Mouse (Mus musculus) heart, embryonic 15.5 days (tissue): Measurements from ENCODE around the gene Rspo3. TPM values are rescaled to one million over a fixed set of nuclear protein-coding genes. Genes with fewer than 3 reads are reported as not detected.

Experiments
- ATAC-seq: fragments of 200-750 bp; cut with Nextera tagmentation; replicated peaks from 2 replicates; pipeline ENCODE4 v1.8.0; 2017; ENCODE audit warnings: low read depth, moderate TSS enrichment; ENCODE audit not compliant: insufficient number of reproducible peaks, insufficient read depth, low FRiP score
- H3K27ac ChIP-seq: fragments of 300-500 bp; sonication (generic); 2 replicates; pipeline ENCODE4 v1.5.1; 2015; ENCODE audit warnings: mild to moderate bottlenecking, inconsistent platforms
- H3K27me3 ChIP-seq: fragments of 300-500 bp; sonication (generic); 2 replicates; pipeline ENCODE4 v1.6.1; 2015; ENCODE audit warnings: inconsistent platforms
- H3K36me3 ChIP-seq: fragments of 300-500 bp; sonication (generic); 2 replicates; pipeline ENCODE4 v1.6.1; 2015; ENCODE audit warnings: mild to moderate bottlenecking, inconsistent platforms
- H3K4me1 ChIP-seq: fragments of 300-500 bp; sonication (generic); replicated peaks from 2 replicates; pipeline ENCODE4 v1.6.1; 2015; ENCODE audit warnings: inconsistent platforms
- H3K4me2 ChIP-seq: fragments of 300-500 bp; sonication (generic); 2 replicates; pipeline ENCODE4 v1.6.1; 2015; ENCODE audit warnings: inconsistent platforms, mild to moderate bottlenecking, moderate library complexity
- H3K4me3 ChIP-seq: fragments of 300-500 bp; sonication (generic); 2 replicates; pipeline ENCODE4 v1.5.1; 2015; ENCODE audit warnings: mild to moderate bottlenecking, inconsistent platforms
- H3K9ac ChIP-seq: fragments of 300-500 bp; sonication (generic); 2 replicates; pipeline ENCODE4 v1.6.1; 2015; ENCODE audit warnings: mild to moderate bottlenecking, inconsistent platforms
- H3K9me3 ChIP-seq: fragments of 300-500 bp; sonication (generic); replicated peaks from 2 replicates; pipeline ENCODE4 v1.6.1; 2016; ENCODE audit warnings: inconsistent platforms
- WGBS: fragments of 180-500 bp; shearing (Covaris S2); methylation state at CpG from one replicate; pipeline ENCODE4 v1.1.7; 2015; ENCODE audit warnings: mixed read lengths; 5-methylcytosine and 5-hydroxymethylcytosine counted together
- polyA plus RNA-seq: library from polyadenylated mRNA; unstranded; fragments of >200 nt; fragmentation: Nextera tagmentation; extraction: Ambion mirVana; gene quantifications from 2 replicates; pipeline ENCODE4 v1.2.1, GENCODE M21; 2015

The Rspo3 gene
- 4.9 and 6.6 TPM in 2 replicates for polyA plus RNA-seq

DNA sequence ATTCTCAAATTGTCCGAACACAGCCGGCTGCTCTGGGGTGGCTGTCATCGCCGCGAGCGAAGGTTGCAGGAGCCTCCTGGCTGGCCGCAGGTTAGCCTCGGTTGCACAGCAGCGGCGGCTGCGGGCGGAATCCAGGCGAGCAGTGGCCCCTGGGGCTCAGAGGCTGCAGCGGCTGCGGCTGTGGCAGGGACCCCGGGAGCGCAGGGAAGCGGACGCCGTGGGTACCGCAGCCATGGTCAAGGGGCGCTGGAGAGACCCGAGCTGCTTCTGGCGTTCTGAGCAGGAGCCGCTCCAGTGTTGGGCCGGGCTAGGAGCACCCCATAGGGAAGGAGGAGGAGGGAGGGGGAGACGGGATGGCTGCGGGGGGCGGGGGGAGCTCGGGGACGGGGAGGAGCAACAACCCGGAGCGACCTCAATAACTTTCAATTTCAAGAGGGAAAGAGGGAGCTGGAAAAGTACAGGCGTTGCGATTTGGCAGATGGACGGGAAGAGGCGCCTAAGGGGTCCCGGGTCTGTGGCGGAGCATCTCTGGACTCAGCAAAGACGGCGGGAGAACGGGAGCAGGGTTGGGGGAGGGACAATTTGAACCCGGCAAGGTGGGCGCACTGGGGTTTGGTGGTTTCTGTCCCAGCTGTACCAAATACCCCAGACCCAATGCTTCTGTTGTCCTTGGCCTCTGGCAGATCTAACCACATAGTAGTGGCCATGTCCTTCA, at the start of gene Rspo3:
Rspo3 (minus strand) TSS at position 322 of the 715 bp plus-strand sequence.
- Histone ChIP-seq H3K27me3 (peaks cover 21% of the 10 kb centered on the region), H3K4me2 (peak within 1 kb of the TSS; percentile 96), H3K4me3 (peak within 1 kb of the TSS; percentile 71), H3K27ac (peak within 1 kb of the TSS; percentile 53; the same call in 1 of the 2 replicates), H3K4me1 (peaks cover 33% of the 10 kb centered on the region), H3K36me3 (no peaks in the 10 kb centered on the region), H3K9me3 (no peaks in the 10 kb centered on the region), H3K9ac (peak within 1 kb of the TSS; percentile 68)
- 1% methylated on average over 44 of the region's 44 CpGs for WGBS
- ATAC-seq = peak; percentile 51

DNA sequence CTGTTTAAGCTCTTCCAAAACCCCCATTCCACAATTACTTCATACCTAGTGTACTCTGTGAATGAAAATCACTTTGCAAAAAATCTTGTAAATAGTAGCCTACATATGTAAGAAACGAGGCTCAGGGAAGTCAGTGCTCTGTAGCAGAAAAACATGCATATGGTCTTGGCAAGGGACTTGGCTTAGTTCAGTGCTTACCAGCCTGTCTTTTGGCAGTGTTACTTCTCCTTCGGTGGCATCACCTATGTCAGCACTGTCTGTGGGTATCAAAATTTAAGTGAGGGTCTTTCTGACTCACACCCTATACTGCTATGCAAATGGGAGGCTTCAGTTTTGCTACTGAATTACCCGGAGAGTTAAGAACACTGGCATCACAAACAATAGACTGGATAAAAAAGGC, 46.3 kb upstream of the Rspo3 start:
- Histone ChIP-seq H3K4me1 (no peaks in the 10 kb centered on the region), H3K9ac (no peak overlapping the region), H3K4me2 (no peak overlapping the region), H3K9me3 (no peaks in the 10 kb centered on the region), H3K27ac (no peak overlapping the region), H3K27me3 (no peaks in the 10 kb centered on the region), H3K36me3 (no peaks in the 10 kb centered on the region), H3K4me3 (no peak overlapping the region)
- ATAC-seq = no peak
- WGBS = 70% methylated on average over 3 of the region's 3 CpGs

DNA sequence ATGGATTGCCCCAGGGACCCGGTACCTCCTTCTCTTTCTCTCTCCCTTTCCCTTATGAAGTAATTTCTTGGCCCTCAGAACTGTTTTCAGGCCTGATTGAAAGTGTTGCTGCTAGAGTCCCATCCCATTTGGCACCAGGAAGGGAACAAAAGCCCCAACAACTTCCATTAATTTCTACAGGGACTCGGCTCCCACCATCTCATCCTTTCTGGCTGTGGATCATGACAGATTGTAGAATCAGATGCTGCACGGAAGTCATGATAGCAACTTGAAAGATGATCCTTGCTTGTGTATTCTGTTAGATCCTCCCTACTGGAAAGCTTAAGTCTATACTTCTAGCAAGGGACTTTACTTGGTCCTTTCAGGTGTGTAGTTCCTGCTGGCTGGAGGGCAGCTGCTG, 45.8 kb upstream of the Rspo3 start:
- H3K4me2 ChIP-seq = no peak overlapping the region
- no peak overlapping the region for H3K27ac ChIP-seq
- no peaks in the 10 kb centered on the region for H3K36me3 ChIP-seq
- no peak for ATAC-seq
- no peaks in the 10 kb centered on the region for H3K4me1 ChIP-seq
- H3K27me3 ChIP-seq = no peaks in the 10 kb centered on the region
- no peaks in the 10 kb centered on the region for H3K9me3 ChIP-seq
- no peak overlapping the region for H3K9ac ChIP-seq
- no peak overlapping the region for H3K4me3 ChIP-seq
- 64% methylated on average over 3 of the region's 3 CpGs for WGBS

DNA sequence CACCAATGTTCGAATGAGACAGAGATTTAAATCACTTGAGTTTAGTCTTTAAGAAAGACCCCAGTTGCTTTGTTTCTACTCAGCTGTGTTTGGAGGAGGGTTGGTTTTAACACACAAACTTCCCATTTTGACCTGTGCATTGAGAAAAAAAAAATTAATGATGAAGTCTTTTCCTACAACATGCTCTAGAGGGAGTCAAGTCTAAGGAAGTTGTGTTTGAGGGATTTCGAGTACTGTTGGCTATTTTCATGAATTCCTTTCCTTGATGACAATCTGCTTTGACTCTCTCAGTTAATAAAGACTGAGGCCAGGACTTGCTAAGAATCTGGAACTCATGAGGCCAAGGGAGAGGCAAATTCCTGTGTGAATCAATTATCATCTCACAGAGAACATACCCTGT, 20.3 kb upstream of the Rspo3 start:
- Histone ChIP-seq H3K27ac (no peak overlapping the region), H3K27me3 (no peaks in the 10 kb centered on the region), H3K4me1 (no peaks in the 10 kb centered on the region), H3K9me3 (no peaks in the 10 kb centered on the region), H3K9ac (no peak overlapping the region), H3K4me2 (no peak overlapping the region), H3K36me3 (no peaks in the 10 kb centered on the region), H3K4me3 (no peak overlapping the region)
- ATAC-seq = no peak
- WGBS = 45% methylated on average over 2 of the region's 2 CpGs

DNA sequence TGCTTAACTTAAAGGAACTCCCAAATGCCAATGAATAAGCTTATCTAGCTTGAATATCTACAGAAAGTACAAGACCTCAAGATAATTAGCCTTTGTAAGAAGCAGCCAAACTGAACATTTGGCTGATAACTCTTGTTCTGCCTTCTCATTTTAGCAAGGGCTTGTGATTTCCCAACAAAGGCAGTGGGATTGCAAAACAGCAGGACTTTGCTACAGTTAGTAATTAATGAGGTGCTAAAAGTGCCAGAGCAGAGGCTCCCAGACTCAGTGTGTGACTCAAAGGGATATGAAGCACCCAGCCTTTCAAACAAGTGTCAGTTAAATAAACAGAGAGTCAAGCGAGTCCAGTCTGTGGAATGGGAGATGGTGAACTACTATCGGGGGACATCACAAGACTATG, 18.7 kb upstream of the Rspo3 start:
- 36% methylated on average over 2 of the region's 2 CpGs for WGBS
- Histone ChIP-seq H3K27ac (no peak overlapping the region), H3K27me3 (no peaks in the 10 kb centered on the region), H3K9me3 (no peaks in the 10 kb centered on the region), H3K36me3 (no peaks in the 10 kb centered on the region), H3K4me3 (no peak overlapping the region), H3K9ac (no peak overlapping the region), H3K4me2 (no peak overlapping the region), H3K4me1 (no peaks in the 10 kb centered on the region)
- no peak for ATAC-seq

DNA sequence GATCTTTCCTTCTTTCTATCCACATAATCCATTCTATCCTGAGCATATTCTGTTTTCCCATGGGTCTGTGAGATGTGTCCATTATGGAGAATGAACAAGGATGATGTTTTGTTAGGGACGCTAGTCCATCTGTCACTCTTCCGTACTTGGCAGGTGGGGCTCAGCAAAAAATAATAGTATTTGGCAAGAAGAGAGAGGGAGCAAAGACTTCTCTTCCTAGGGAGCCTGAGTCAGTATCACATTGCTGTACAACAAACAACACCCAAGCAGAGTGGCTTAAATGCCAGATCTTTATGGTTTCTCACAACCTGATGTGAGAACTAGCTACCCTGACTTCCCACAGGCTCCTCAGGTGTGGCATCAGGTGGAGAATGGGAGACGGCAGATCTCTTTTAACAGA, 7.3 kb upstream of the Rspo3 start:
- Histone ChIP-seq H3K9ac (no peak overlapping the region), H3K9me3 (no peaks in the 10 kb centered on the region), H3K27me3 (no peaks in the 10 kb centered on the region), H3K4me3 (no peak overlapping the region), H3K27ac (no peak overlapping the region), H3K36me3 (no peaks in the 10 kb centered on the region), H3K4me2 (no peak overlapping the region), H3K4me1 (0 out of 2 replicates have a peak, but pooled peaks cover 10% of the 10 kb centered on the region)
- WGBS = 69% methylated on average over 3 of the region's 3 CpGs
- ATAC-seq = no peak

DNA sequence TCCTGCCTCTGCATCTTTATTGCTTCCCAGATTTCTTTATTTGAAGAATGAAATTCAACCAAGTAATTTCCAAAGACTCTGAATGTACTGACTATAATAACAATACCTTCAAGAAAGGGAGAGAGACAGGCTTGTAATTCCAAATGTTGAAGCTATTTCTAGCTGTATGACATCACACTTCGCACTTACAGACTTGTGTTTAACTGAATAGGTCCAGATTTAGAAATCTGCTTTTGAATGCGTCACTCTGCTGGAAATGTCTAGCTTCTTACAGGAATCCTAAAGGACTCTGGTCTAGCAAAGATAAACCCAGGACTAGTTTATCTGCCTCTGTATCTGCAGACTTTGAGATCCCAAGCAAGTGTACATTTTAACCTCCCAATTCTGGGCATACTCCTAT, 3.8 kb upstream of the Rspo3 start:
- Histone ChIP-seq H3K4me2 (no peak overlapping the region), H3K4me1 (peaks cover 16% of the 10 kb centered on the region), H3K4me3 (no peak overlapping the region), H3K27ac (no peak overlapping the region), H3K9ac (no peak overlapping the region), H3K9me3 (no peaks in the 10 kb centered on the region), H3K36me3 (no peaks in the 10 kb centered on the region), H3K27me3 (peaks cover 8% of the 10 kb centered on the region)
- ATAC-seq = no peak
- 31% methylated on average over 2 of the region's 2 CpGs for WGBS

DNA sequence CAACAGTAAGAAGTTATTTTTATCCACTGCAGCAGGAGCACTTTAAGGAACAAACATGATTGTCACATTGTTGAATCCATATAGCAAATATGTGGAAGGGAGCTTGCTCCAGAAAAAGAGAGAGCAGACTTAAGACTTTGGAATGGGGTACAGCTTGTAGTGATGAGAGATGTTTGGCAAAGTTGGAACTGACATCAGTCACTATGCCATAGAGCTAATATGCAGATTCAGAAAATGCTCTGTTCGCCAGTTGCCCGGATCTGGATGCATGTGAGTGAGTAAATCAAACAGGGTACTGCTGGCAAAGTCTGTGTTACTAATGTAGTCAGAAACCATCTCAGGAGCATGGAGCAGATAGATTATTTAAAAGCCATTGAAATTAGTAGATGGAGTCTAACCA, 3.1 kb upstream of the Rspo3 start:
- no peak overlapping the region for H3K4me2 ChIP-seq
- H3K36me3 ChIP-seq = no peaks in the 10 kb centered on the region
- ATAC-seq = no peak
- H3K9ac ChIP-seq = no peak overlapping the region
- 48% methylated on average over 2 of the region's 2 CpGs for WGBS
- H3K27me3 ChIP-seq = peaks cover 15% of the 10 kb centered on the region
- peaks cover 23% of the 10 kb centered on the region for H3K4me1 ChIP-seq
- no peaks in the 10 kb centered on the region for H3K9me3 ChIP-seq
- H3K4me3 ChIP-seq = no peak overlapping the region
- 0 out of 2 replicates have a peak overlapping the region, but pooled peaks have one; percentile 7 for H3K27ac ChIP-seq

DNA sequence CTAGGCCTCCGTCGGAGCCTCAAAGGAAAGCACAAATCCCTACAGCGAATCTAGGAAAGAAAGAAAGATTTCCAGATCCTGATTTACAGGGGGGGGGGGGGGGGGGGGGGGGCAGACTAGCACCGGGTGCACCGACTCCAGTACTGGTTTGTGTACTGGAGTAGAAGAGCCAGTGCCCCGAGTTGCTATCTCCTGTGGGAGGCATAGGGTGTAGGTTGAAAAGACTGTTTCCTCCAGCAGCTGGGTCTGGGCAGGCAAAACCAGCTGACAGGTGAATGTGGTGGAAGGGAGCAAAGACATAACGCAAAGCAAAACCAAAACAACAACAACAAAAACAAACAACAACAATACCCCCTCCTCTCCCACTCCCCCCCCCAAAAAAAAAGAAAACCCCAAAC, 838 bp downstream of the Rspo3 start:
- ATAC-seq = 0 out of 2 replicates have a peak, but pooled peaks have one; percentile 47
- Histone ChIP-seq H3K9ac (no peak overlapping the region), H3K4me1 (peaks cover 33% of the 10 kb centered on the region), H3K4me3 (peak overlapping the region; percentile 71), H3K9me3 (no peaks in the 10 kb centered on the region), H3K27me3 (peaks cover 21% of the 10 kb centered on the region), H3K4me2 (peak overlapping the region; percentile 96), H3K36me3 (no peaks in the 10 kb centered on the region), H3K27ac (no peak overlapping the region)
- under 1% methylated on average over 7 of the region's 7 CpGs for WGBS

DNA sequence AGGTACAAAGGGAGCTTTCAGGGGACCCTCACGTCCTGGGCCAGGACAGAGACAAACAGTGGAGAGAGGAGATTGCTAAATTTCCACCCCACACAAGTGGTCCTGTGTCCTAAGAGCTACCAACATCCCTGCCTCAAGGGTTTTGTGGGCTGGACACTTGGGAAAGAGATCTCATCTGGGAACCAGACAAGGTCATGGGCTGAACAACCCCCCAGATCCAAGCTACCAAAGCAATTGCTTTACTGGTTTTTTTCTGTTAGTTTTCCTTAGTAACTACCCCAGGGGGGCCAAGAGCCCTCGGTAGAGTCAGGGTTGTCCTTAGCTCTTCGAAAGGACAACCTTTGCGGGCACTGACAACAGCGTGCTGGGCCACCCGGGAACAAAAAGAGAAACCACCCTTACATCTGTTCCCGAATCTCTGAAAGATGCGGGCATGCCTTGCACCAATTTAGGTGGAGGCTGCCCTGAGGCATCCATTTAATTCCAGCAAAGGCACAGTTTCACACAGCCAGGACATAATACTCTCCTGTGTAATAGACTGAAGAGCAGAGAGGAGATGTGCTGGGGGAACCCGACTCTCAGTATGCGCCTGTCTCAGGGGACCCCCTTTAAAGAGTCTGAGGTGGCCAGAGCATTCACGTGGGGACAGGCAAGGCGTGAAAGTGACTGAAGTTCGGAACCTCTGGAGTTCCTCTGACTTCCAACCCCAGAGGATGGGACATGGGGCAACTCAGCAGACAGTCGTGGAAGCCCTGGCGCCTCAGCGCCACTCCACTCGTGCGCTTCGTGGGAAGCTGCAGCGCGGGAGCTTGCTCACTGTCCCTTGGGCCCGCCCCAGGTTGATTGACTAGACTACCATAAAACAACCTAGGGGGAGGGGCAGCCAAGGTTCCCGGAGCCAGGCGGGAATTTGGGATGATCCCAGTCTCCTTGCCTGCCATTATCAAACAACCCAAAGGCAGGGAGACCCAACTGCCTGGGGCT, 1.5 kb downstream of the Rspo3 start:
- under 1% methylated on average over 24 of the region's 24 CpGs for WGBS
- H3K9ac ChIP-seq = peak overlapping the region; percentile 41; the same call in 1 of the 2 replicates

More for the DNA sequence above, 1.5 kb downstream of the Rspo3 start:
- Histone ChIP-seq H3K27me3 (peaks cover 21% of the 10 kb centered on the region), H3K4me2 (peak overlapping the region; percentile 96), H3K4me1 (peaks cover 29% of the 10 kb centered on the region), H3K9me3 (no peaks in the 10 kb centered on the region), H3K27ac (no peak overlapping the region), H3K4me3 (peak overlapping the region; percentile 71), H3K36me3 (no peaks in the 10 kb centered on the region)
- ATAC-seq = no peak
